Mouse (Mus musculus): Measurements from ENCODE around the gene Plin4. TPM values are rescaled to one million over a fixed set of nuclear protein-coding genes. Genes with fewer than 3 reads are reported as not detected.

The Plin4 gene
- not detected in 2 replicates for polyA plus RNA-seq (2012; ENCODE audit: insufficient read depth, insufficient read length, low replicate concordance, missing spikeins)

GRCm38 (mm10) chr17:56109219-56110051 lies at the start of gene Plin4:
Gene Plin4 (minus strand): TSS chr17:56109803.
- H3K27ac ChIP-seq (ENCODE audit: insufficient read depth, low read depth, low read length), result 0 out of 2 replicates have a peak within 1 kb of the TSS, but pooled peaks have one; percentile 16
- 73% methylated on average over 10 of the region's 10 CpGs for WGBS
- H3K4me3 ChIP-seq (ENCODE audit: insufficient read depth, low read depth, low read length), result no peak within 1 kb of the TSS
- H3K4me1 ChIP-seq (ENCODE audit: control insufficient read depth, insufficient read depth, low read length), result no peaks in the 10 kb centered on the region
- TF ChIP-seq POLR2A (IDR thresholded peaks at IDR 0.05; ENCODE audit: insufficient read depth, low read depth, low read length), result no peak
- TF ChIP-seq CTCF (IDR thresholded peaks at IDR 0.05; ENCODE audit: insufficient read depth, low read depth, low read length), result no peak

- no peak overlapping the region for H3K4me3 ChIP-seq (ENCODE audit: insufficient read depth, low read depth, low read length)
- H3K27ac ChIP-seq (ENCODE audit: insufficient read depth, low read depth, low read length), result no peak overlapping the region
- H3K4me1 ChIP-seq (ENCODE audit: control insufficient read depth, insufficient read depth, low read length), result peaks cover 6% of the 10 kb centered on the region
- TF ChIP-seq CTCF (IDR thresholded peaks at IDR 0.05; ENCODE audit: insufficient read depth, low read depth, low read length) (no peak), POLR2A (IDR thresholded peaks at IDR 0.05; ENCODE audit: insufficient read depth, low read depth, low read length) (no peak)
- 45% methylated on average over 9 of the region's 9 CpGs for WGBS
Observed at GRCm38 (mm10) chr17:56153643-56154042, 44.0 kb upstream of the Plin4 start.

GRCm38 (mm10) chr17:56149897-56150296 lies 40.3 kb upstream of the Plin4 start:
- 69% methylated on average over 2 of the region's 2 CpGs for WGBS
- Histone ChIP-seq H3K27ac (ENCODE audit: insufficient read depth, low read depth, low read length) (no peak overlapping the region), H3K4me3 (ENCODE audit: insufficient read depth, low read depth, low read length) (no peak overlapping the region), H3K4me1 (ENCODE audit: control insufficient read depth, insufficient read depth, low read length) (peaks cover 18% of the 10 kb centered on the region)
- TF ChIP-seq POLR2A (IDR thresholded peaks at IDR 0.05; ENCODE audit: insufficient read depth, low read depth, low read length) (no peak), CTCF (IDR thresholded peaks at IDR 0.05; ENCODE audit: insufficient read depth, low read depth, low read length) (no peak)

GRCm38 (mm10) chr17:56148790-56149618 lies 39.4 kb upstream of the Plin4 start:
- TF ChIP-seq CTCF (IDR thresholded peaks at IDR 0.05; ENCODE audit: insufficient read depth, low read depth, low read length) (no peak), POLR2A (IDR thresholded peaks at IDR 0.05; ENCODE audit: insufficient read depth, low read depth, low read length) (no peak)
- peaks cover 18% of the 10 kb centered on the region for H3K4me1 ChIP-seq (ENCODE audit: control insufficient read depth, insufficient read depth, low read length)
- peak overlapping the region; percentile 25; the same call in 1 of the 2 replicates for H3K4me3 ChIP-seq (ENCODE audit: insufficient read depth, low read depth, low read length)
- 5% methylated on average over 30 of the region's 30 CpGs for WGBS
- no peak overlapping the region for H3K27ac ChIP-seq (ENCODE audit: insufficient read depth, low read depth, low read length)

- 31% methylated on average over 9 of the region's 9 CpGs for WGBS
- H3K27ac ChIP-seq (ENCODE audit: insufficient read depth, low read depth, low read length), result no peak overlapping the region
- H3K4me3 ChIP-seq (ENCODE audit: insufficient read depth, low read depth, low read length), result no peak overlapping the region
- no peak for TF ChIP-seq POLR2A (IDR thresholded peaks at IDR 0.05; ENCODE audit: insufficient read depth, low read depth, low read length)
- no peak for TF ChIP-seq CTCF (IDR thresholded peaks at IDR 0.05; ENCODE audit: insufficient read depth, low read depth, low read length)
- peaks cover 18% of the 10 kb centered on the region for H3K4me1 ChIP-seq (ENCODE audit: control insufficient read depth, insufficient read depth, low read length)
Observed at GRCm38 (mm10) chr17:56148280-56148679, 38.7 kb upstream of the Plin4 start.

GRCm38 (mm10) chr17:56147420-56147819 lies 37.8 kb upstream of the Plin4 start:
- 87% methylated on average over 12 of the region's 12 CpGs for WGBS
- no peak overlapping the region for H3K4me3 ChIP-seq (ENCODE audit: insufficient read depth, low read depth, low read length)
- no peak for TF ChIP-seq POLR2A (IDR thresholded peaks at IDR 0.05; ENCODE audit: insufficient read depth, low read depth, low read length)
- no peak for TF ChIP-seq CTCF (IDR thresholded peaks at IDR 0.05; ENCODE audit: insufficient read depth, low read depth, low read length)
- H3K27ac ChIP-seq (ENCODE audit: insufficient read depth, low read depth, low read length), result no peak overlapping the region
- peaks cover 19% of the 10 kb centered on the region for H3K4me1 ChIP-seq (ENCODE audit: control insufficient read depth, insufficient read depth, low read length)

- WGBS, result 30% methylated on average over 9 of the region's 9 CpGs
Observed at GRCm38 (mm10) chr17:56146131-56146530, 36.5 kb upstream of the Plin4 start.

GRCm38 (mm10) chr17:56144546-56144945 lies 34.9 kb upstream of the Plin4 start:
- no peak for TF ChIP-seq POLR2A (IDR thresholded peaks at IDR 0.05; ENCODE audit: insufficient read depth, low read depth, low read length)
- TF ChIP-seq CTCF (IDR thresholded peaks at IDR 0.05; ENCODE audit: insufficient read depth, low read depth, low read length), result no peak
- no peak overlapping the region for H3K27ac ChIP-seq (ENCODE audit: insufficient read depth, low read depth, low read length)
- peaks cover 36% of the 10 kb centered on the region for H3K4me1 ChIP-seq (ENCODE audit: control insufficient read depth, insufficient read depth, low read length)
- 84% methylated on average over 9 of the region's 9 CpGs for WGBS
- no peak overlapping the region for H3K4me3 ChIP-seq (ENCODE audit: insufficient read depth, low read depth, low read length)

More at GRCm38 (mm10) chr17:56146131-56146530, 36.5 kb upstream of the Plin4 start:
- TF ChIP-seq POLR2A (IDR thresholded peaks at IDR 0.05; ENCODE audit: insufficient read depth, low read depth, low read length) (no peak), CTCF (IDR thresholded peaks at IDR 0.05; ENCODE audit: insufficient read depth, low read depth, low read length) (no peak)
- Histone ChIP-seq H3K4me1 (ENCODE audit: control insufficient read depth, insufficient read depth, low read length) (peaks cover 32% of the 10 kb centered on the region), H3K27ac (ENCODE audit: insufficient read depth, low read depth, low read length) (no peak overlapping the region), H3K4me3 (ENCODE audit: insufficient read depth, low read depth, low read length) (no peak overlapping the region)

Data from olfactory bulb, adult 2 months (tissue).